Mouse (Mus musculus) cerebellum, adult 11 months (tissue): ENCODE data around the gene Slc24a3.
A peak's percentile ranks its signal among the peaks of the same experiment; 100 is the strongest.

ENCODE experiments used
- DNase-seq: peaks from one replicate; pipeline ENCODE4 v3.0.0; 2022

Slc24a3 gene

GRCm38 (mm10) chr2:145291473-145291872, 123.9 kb downstream of the Slc24a3 start:
- no peak for DNase-seq

DNA sequence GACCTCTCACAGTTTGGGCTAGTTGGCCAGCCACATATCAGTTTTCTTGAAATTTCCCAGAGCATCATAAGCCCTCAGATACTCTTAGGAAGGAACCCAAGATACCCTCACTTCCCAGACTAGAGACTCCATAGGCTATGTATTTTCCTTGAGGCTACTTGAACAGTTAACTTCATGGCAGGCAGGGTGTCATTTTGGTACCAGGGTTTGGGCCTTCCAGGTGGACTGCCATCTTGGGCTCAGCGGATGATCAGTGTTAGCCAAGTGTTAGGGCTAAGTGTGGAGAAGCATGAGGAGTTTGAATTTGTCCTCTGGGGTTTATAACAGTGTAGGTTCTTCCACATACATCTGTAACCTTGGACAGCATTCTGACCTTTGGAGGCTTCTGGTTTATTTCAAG, 124.6 kb downstream of the Slc24a3 start:
- DNase-seq: no peak

GRCm38 (mm10) chr2:145292816-145293215, 125.3 kb downstream of the Slc24a3 start:
- DNase-seq: no peak

- DNase-seq: no peak
These were observed 129.4 kb downstream of the Slc24a3 start for GRCm38 (mm10) chr2:145296906-145297305.

GRCm38 (mm10) chr2:145299914-145300699, 132.6 kb downstream of the Slc24a3 start:
- DNase-seq: peak; percentile 12

- DNase-seq: no peak
These were observed 139.8 kb downstream of the Slc24a3 start for GRCm38 (mm10) chr2:145307231-145307883.

GRCm38 (mm10) chr2:145318916-145319315, 151.4 kb downstream of the Slc24a3 start:
- no peak for DNase-seq

GRCm38 (mm10) chr2:145321287-145321686, 153.7 kb downstream of the Slc24a3 start:
- DNase-seq: no peak

GRCm38 (mm10) chr2:145321755-145322154, 154.2 kb downstream of the Slc24a3 start:
- no peak for DNase-seq

- DNase-seq: no peak
These were observed 156.9 kb downstream of the Slc24a3 start for GRCm38 (mm10) chr2:145324477-145324876.

GRCm38 (mm10) chr2:145325852-145326251, 158.3 kb downstream of the Slc24a3 start:
- DNase-seq: no peak

DNA sequence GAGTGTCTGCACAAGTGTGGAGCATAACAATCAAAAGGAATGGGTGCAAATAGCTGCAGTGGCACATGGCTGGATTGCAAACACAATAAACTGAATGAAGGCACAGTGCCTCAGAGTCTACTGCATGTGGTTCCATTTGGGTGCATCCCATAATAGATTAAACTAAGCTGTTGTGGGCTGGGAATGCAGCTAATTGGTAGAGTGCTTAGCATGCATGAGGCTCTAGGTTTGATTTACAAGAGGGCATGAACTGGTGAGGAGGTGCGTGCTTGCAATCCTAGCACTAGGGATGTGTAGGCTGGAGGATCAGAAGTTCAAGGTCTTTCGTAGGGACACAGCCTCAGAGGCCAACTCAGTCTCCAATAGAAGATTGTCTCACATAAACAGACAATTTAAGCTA, 159.0 kb downstream of the Slc24a3 start:
- no peak for DNase-seq

- no peak for DNase-seq
These were observed 162.2 kb downstream of the Slc24a3 start for GRCm38 (mm10) chr2:145329756-145330155.

GRCm38 (mm10) chr2:145331525-145331924, 164.0 kb downstream of the Slc24a3 start:
- no peak for DNase-seq

DNA sequence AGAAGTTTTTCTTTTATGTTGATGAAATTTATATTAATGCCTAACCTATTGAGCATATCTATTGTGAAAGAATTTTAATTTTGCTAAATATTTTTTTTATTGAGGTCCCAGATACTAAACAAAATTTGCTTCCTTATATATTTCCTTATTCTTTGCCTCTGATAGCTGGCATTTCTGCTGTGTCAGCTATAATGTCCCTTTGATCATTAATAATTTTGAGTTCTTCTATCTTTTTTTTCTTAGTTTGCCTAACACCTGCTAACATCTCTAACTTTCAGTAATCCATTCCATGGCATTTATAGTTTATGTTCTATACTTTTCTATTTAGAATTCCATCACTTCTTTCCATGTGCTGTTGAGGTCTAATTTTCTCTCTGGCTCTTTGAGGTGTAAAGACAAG, 165.9 kb downstream of the Slc24a3 start:
- DNase-seq: no peak

- DNase-seq: peak; percentile 26
These were observed 168.9 kb downstream of the Slc24a3 start for GRCm38 (mm10) chr2:145336406-145336805.

DNA sequence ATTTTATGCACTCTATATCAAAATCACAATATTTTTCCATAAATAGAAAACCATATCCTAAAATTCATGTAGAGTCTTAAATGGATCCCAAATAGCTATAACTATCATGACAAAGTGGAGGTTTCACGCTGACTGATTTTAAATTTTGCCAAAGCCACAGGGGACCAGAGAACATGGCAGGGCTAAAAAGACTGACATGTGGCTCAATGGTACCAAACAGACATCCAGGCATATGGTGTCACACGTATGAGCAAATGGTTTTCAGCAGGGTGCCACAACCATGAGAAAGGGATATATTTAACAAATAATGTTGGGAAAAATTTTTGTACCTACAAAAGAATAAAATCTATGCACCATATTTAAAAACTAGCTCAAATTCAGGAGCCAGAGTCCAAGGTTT, 173.3 kb downstream of the Slc24a3 start:
- DNase-seq: peak; percentile 47

- DNase-seq: no peak
These were observed 175.4 kb downstream of the Slc24a3 start for GRCm38 (mm10) chr2:145342956-145343355.

GRCm38 (mm10) chr2:145344521-145344920, 177.0 kb downstream of the Slc24a3 start:
- no peak for DNase-seq

GRCm38 (mm10) chr2:145353801-145354200, 186.2 kb downstream of the Slc24a3 start:
- DNase-seq: no peak

- DNase-seq: peak; percentile 47
These were observed 190.8 kb downstream of the Slc24a3 start for GRCm38 (mm10) chr2:145358236-145358942.

- no peak for DNase-seq
These were observed 196.1 kb downstream of the Slc24a3 start for GRCm38 (mm10) chr2:145363604-145364003.

GRCm38 (mm10) chr2:145368701-145369100, 201.1 kb downstream of the Slc24a3 start:
- peak; percentile 46 for DNase-seq

- no peak for DNase-seq
These were observed 203.2 kb downstream of the Slc24a3 start for GRCm38 (mm10) chr2:145370795-145371194.
